Mouse (Mus musculus) midbrain, embryonic 16.5 days (tissue): ENCODE data around the gene Ncoa1. TPM values are rescaled to one million over a fixed set of nuclear protein-coding genes. Genes with fewer than 3 reads are reported as not detected.

Experiments used
- ATAC-seq: fragments of 200-750 bp; cut with Nextera tagmentation; 2 replicates; pipeline ENCODE4 v1.8.0; 2017; ENCODE audit warnings: moderate TSS enrichment
- H3K27ac ChIP-seq: fragments of 300-500 bp; sonication (generic); 2 replicates; pipeline ENCODE4 v1.5.1; 2014; ENCODE audit warnings: mild to moderate bottlenecking, low read length, mixed read lengths
- H3K27me3 ChIP-seq: fragments of 300-500 bp; sonication (generic); 2 replicates; pipeline ENCODE4 v1.6.1; 2014; ENCODE audit warnings: low read depth, low read length, mixed read lengths; ENCODE audit not compliant: control insufficient read depth, insufficient read depth
- H3K36me3 ChIP-seq: fragments of 300-500 bp; sonication (generic); 2 replicates; pipeline ENCODE4 v1.6.1; 2014; ENCODE audit warnings: mild to moderate bottlenecking, low read length, moderate library complexity, mixed read lengths; ENCODE audit not compliant: control insufficient read depth, insufficient read depth
- H3K4me1 ChIP-seq: fragments of 300-500 bp; sonication (generic); 2 replicates; pipeline ENCODE4 v1.6.1; 2014; ENCODE audit warnings: mild to moderate bottlenecking, low read length, mixed read lengths; ENCODE audit not compliant: control insufficient read depth, insufficient read depth
- H3K4me2 ChIP-seq: fragments of 300-500 bp; sonication (generic); 2 replicates; pipeline ENCODE4 v1.6.1; 2014; ENCODE audit warnings: mild to moderate bottlenecking, low read length, mixed read lengths
- H3K4me3 ChIP-seq: fragments of 300-500 bp; sonication (generic); 2 replicates; pipeline ENCODE4 v1.5.1; 2014; ENCODE audit warnings: low read depth, mild to moderate bottlenecking, low read length, moderate library complexity, mixed read lengths
- H3K9ac ChIP-seq: fragments of 300-500 bp; sonication (generic); 2 replicates; pipeline ENCODE4 v1.6.1; 2014; ENCODE audit warnings: low read depth, low read length, mixed read lengths
- H3K9me3 ChIP-seq: fragments of 300-500 bp; sonication (generic); replicated peaks from 2 replicates; pipeline ENCODE4 v1.6.1; 2014; ENCODE audit warnings: mild to moderate bottlenecking, low read length, mixed read lengths; ENCODE audit not compliant: control insufficient read depth, poor library complexity, severe bottlenecking
- WGBS: fragments of 180-500 bp; shearing (Covaris S2); extraction: QIAGEN DNeasy Blood & Tissue Kit; methylation state at CpG from one replicate; pipeline ENCODE4 v1.1.7; 2014; 5-methylcytosine and 5-hydroxymethylcytosine counted together
- polyA plus RNA-seq: library from polyadenylated mRNA; unstranded; fragments of >200 nt; fragmentation: Nextera tagmentation; extraction: Ambion mirVana; gene quantifications from 2 replicates; pipeline ENCODE4 v1.2.1, GENCODE M21; 2015

Ncoa1 gene
- polyA plus RNA-seq, 1 experiment from 2014 or later, result 10.9 TPM

DNA sequence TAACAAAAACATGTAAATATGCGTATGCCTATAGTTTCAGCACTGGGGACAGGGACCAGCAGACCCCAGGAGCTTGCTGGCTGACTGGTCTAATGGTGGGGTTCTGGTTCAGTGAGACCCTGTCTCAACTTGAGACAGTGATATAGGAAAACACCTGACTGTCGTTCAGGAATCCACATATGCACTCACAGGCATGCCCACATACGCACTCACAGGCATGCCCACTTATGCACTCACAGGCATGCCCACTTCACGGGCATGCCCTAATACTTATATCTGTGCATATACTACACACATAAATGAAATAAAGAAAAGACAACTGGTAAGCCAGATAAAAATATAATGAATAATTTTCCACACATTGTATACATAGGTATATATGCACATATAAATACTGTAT lies 3.3 kb upstream of the Ncoa1 start:
- no peak for ATAC-seq
- Histone ChIP-seq H3K9ac (no peak overlapping the region), H3K4me3 (no peak overlapping the region), H3K27me3 (no peaks in the 10 kb centered on the region), H3K4me1 (peaks cover 10% of the 10 kb centered on the region; the same call in 1 of the 2 replicates), H3K27ac (no peak overlapping the region), H3K4me2 (no peak overlapping the region), H3K9me3 (no peaks in the 10 kb centered on the region), H3K36me3 (no peaks in the 10 kb centered on the region)
- WGBS, result 86% methylated on average over 4 of the region's 4 CpGs

DNA sequence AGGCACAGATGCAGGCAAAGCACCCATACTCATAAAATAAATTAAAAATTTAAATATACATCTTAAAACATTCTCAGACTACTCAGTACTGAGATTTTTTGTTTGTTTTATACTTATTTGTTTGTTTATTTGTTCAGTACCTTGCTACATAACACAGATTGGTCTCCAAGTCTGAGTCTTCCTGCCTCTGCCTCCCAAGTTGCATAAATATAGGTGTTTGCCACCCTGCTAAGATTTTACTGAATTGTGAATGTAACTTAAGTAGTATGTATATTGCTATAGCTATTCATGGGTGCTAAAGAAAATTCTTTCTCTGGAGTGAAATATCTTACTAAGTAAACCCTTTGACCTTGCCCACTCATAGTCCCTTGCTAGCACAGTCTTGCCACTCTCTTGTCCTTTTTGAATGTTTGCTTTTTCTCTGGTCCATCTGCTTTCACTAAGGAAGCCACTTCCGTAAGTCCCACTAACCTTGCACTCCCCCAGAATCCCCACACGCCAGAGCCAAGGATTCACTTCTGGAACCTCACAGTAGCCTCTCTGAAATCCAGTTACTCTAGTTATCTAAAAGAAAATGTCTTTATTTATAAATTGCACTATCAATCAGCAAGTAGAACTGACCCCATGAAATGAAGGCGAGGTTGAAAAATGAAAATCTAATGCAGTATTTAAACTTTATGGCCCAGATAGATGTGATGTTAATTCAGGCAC lies 2.3 kb upstream of the Ncoa1 start:
- no peaks in the 10 kb centered on the region for H3K9me3 ChIP-seq
- H3K36me3 ChIP-seq, result no peaks in the 10 kb centered on the region
- no peak overlapping the region for H3K4me2 ChIP-seq
- no peak overlapping the region for H3K27ac ChIP-seq
- H3K4me1 ChIP-seq, result peaks cover 17% of the 10 kb centered on the region
- no peak overlapping the region for H3K9ac ChIP-seq
- H3K27me3 ChIP-seq, result no peaks in the 10 kb centered on the region
- ATAC-seq, result no peak
- no peak overlapping the region for H3K4me3 ChIP-seq
- 90% methylated on average over 3 of the region's 3 CpGs for WGBS

DNA sequence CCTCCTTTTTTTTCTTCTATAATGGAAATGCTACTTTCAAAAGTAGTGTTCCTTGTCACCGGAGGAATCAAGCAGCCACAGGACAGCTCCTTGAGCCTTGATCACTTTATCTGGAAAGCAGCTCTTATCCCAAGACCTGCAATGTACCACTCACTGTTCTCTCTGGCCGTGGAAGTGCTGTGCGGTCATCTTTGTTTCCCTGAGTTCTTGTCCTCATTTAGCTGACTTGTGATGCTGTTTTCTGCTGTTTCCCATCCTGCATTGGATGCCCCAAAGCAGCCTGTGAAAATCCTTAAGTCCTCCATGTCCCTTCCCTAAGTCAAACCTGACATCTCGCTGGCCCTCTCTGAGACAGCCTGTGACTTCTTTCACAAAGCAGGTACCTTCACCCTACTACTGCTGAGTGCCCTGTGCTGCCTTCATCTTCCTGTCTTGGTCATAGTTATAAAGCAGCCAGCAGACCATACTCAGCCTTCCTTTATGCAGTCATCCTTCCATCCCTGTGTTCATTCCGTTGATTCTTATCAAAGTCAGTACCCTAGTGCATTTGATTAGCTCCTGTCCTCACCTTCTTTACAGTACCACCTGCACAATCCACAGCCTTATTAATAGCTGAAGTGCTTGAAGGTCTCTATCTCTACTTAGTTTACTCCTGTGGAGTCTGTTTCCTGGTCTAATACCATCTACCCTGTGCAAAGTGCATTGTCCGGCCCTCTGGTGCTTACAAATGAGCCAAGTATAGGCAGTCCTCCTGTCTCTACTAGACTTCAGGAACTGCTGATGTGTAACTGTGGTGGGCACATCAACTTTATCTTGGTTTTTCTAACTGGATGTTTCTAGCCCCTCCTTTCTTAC lies 1.2 kb upstream of the Ncoa1 start:
- Histone ChIP-seq H3K36me3 (no peaks in the 10 kb centered on the region), H3K27me3 (no peaks in the 10 kb centered on the region), H3K27ac (no peak overlapping the region), H3K9me3 (no peaks in the 10 kb centered on the region), H3K4me2 (no peak overlapping the region; the same call in 1 of the 2 replicates), H3K4me1 (peaks cover 25% of the 10 kb centered on the region), H3K9ac (no peak overlapping the region), H3K4me3 (no peak overlapping the region; the same call in 1 of the 2 replicates)
- no peak for ATAC-seq
- 65% methylated on average over 6 of the region's 6 CpGs for WGBS

- under 1% methylated on average over 49 of the region's 73 CpGs for WGBS
- Histone ChIP-seq H3K27me3 (no peaks in the 10 kb centered on the region), H3K36me3 (no peaks in the 10 kb centered on the region), H3K4me1 (peaks cover 25% of the 10 kb centered on the region), H3K4me2 (peak overlapping the region; percentile 65), H3K9me3 (no peaks in the 10 kb centered on the region), H3K4me3 (peak overlapping the region; percentile 96), H3K27ac (peak overlapping the region; percentile 97), H3K9ac (peak overlapping the region; percentile 99)
- ATAC-seq, result peak; percentile 88
Measured at GRCm38 (mm10) chr12:4476291-4476831, 621 bp downstream of the Ncoa1 start.

DNA sequence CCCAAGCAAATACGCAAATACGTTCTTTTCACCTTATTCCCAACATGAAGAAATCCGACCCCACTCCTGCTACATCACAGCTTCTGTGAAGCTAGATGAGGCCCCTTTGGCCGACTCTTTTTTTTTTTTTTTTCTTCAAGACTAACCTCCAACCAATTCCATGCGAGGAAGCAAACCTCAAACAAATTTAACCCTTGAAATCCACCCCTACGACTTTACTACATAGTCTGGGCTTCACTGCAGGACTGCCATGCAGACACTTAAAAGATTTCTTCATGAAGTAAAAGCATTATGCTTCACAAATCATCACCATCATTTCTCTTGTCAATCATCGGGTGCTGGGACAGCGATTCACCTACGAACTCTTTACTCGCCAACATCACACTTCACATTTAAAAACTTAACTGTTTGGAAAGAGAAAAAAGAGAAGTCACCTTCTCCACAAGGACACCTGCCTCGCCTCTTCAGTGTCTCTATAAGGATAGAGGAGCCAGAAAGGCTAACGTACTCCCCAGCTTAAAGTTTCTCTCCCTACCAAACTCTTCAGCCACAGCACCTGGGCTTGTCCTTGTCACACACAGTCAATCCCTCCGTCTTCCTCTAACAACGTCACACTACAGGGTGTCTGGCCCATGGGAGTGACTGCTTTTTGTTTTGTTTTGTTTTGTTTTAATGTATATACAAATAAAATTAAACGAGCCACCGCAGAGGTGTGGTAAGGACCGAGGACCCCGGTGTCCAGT lies 1.6 kb downstream of the Ncoa1 start:
- peaks cover 25% of the 10 kb centered on the region for H3K4me1 ChIP-seq
- 6% methylated on average over 18 of the region's 18 CpGs for WGBS
- peak overlapping the region; percentile 99 for H3K9ac ChIP-seq
- H3K4me3 ChIP-seq, result peak overlapping the region; percentile 96
- H3K27me3 ChIP-seq, result no peaks in the 10 kb centered on the region
- H3K9me3 ChIP-seq, result no peaks in the 10 kb centered on the region
- H3K27ac ChIP-seq, result peak overlapping the region; percentile 97; the same call in 1 of the 2 replicates
- H3K4me2 ChIP-seq, result peak overlapping the region; percentile 65
- H3K36me3 ChIP-seq, result no peaks in the 10 kb centered on the region
- 0 out of 2 replicates have a peak, but pooled peaks have one; percentile 3 for ATAC-seq

GRCm38 (mm10) chr12:4469115-4469514 lies 7.9 kb downstream of the Ncoa1 start:
- Histone ChIP-seq H3K4me2 (no peak overlapping the region), H3K9me3 (no peaks in the 10 kb centered on the region), H3K27me3 (no peaks in the 10 kb centered on the region), H3K27ac (no peak overlapping the region), H3K9ac (no peak overlapping the region), H3K4me3 (no peak overlapping the region), H3K36me3 (no peaks in the 10 kb centered on the region), H3K4me1 (peaks cover 6% of the 10 kb centered on the region; the same call in 1 of the 2 replicates)
- 63% methylated on average over 2 of the region's 2 CpGs for WGBS
- ATAC-seq, result no peak

GRCm38 (mm10) chr12:4463701-4464100 lies 13.3 kb downstream of the Ncoa1 start:
- no peak overlapping the region for H3K9ac ChIP-seq
- 94% methylated on average over 2 of the region's 2 CpGs for WGBS
- no peaks in the 10 kb centered on the region for H3K27me3 ChIP-seq
- H3K4me1 ChIP-seq, result no peaks in the 10 kb centered on the region
- H3K36me3 ChIP-seq, result no peaks in the 10 kb centered on the region
- H3K27ac ChIP-seq, result no peak overlapping the region
- H3K4me3 ChIP-seq, result no peak overlapping the region
- no peak for ATAC-seq
- no peaks in the 10 kb centered on the region for H3K9me3 ChIP-seq
- H3K4me2 ChIP-seq, result no peak overlapping the region

DNA sequence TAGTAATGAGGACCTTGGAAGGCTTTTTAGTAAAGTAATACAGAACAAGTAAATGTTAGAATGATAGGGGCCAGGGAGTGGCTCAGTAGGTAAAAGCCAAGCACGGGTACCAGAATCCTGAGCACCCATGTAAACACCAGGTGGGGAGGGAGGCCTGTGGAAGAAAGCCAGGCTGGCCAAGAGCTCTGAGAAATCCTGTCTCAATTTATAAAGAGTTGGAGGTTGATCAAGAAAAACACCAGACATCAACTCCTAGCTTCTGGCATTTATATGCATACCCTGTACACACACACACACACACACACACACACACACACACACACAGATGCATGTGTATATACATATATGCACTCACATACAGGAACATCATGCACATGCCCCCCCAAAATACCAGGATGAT lies 14.6 kb downstream of the Ncoa1 start:
- Histone ChIP-seq H3K9me3 (no peaks in the 10 kb centered on the region), H3K4me2 (no peak overlapping the region), H3K27me3 (no peaks in the 10 kb centered on the region), H3K27ac (no peak overlapping the region), H3K9ac (no peak overlapping the region), H3K36me3 (no peaks in the 10 kb centered on the region), H3K4me3 (no peak overlapping the region), H3K4me1 (no peaks in the 10 kb centered on the region)
- WGBS, result 80% methylated on average over 1 of the region's 1 CpGs
- no peak for ATAC-seq
